Mouse (Mus musculus): Measurements from ENCODE around the gene Tmem213.

Gene Tmem213

DNA sequence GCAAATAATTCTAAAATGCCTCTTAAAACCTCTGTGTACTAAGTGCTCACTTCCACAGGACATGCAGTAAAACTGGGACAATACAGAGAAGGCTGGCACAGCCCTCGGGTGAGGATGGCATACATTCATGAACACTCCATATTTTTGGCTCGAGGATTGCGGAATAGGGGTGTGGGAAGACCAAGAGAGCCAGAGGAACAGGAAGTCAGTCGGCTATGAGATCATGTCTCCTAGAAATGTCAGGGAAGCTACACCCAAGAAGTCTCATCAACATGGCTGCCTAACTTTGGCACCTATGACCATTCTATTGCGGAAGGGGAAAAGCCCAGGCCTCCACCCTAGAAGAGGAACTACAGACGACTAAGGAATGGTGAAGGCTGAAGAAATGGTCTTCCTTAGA, 9.3 kb downstream of the Tmem213 start:
- DNase-seq, result no peak

DNA sequence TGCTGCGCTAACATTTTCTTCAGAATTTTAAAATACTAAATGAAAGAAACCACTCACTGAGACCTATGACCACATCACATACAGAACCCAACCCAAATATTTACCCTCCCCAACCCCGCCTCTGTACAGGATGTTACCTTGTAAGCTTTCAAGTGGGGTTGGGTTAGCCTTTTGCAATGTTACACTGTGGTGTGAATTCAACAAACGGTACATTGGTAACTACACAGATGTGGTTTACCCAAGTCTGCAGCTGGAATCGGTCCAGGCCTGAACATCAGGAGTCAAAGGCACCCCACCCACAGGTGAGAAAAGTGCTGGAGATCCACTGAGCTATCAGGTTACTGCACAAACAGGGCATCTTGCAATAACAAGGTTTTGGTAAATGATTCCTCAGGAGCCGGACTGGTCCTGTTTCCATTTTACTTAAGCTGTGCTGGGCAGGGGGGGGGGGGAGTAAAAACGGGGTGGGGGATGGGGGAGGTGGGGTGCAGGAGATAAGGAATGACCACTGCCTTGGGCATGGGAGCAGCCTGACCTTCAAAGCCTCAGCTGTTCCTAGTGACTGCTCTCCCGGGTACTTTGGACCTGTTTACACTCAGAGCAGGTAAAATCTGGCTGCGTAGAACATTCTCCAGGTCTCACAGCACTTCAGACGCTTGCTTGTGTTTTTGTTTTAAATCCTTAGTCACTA, 11.8 kb downstream of the Tmem213 start:
- no peak for DNase-seq

DNA sequence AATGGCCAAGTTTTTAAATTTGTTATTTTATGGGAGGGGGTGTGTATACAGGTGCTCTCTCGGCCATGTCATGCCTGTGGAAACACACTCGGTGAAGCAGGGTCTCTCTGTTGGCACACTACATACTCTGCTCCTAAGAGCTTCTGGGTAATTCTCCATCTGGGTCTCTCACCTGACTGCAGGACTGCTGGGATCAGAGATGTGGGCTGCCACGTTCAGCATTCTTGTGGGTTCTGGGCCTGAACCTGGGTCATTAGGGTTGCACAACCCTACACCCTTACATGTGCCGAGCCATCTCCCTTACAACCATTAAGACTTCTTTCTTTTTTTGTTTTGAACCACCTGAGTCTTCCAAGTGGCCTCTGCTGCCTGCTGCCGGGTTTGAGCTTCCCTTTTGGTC, 12.8 kb downstream of the Tmem213 start:
- no peak for DNase-seq

DNA sequence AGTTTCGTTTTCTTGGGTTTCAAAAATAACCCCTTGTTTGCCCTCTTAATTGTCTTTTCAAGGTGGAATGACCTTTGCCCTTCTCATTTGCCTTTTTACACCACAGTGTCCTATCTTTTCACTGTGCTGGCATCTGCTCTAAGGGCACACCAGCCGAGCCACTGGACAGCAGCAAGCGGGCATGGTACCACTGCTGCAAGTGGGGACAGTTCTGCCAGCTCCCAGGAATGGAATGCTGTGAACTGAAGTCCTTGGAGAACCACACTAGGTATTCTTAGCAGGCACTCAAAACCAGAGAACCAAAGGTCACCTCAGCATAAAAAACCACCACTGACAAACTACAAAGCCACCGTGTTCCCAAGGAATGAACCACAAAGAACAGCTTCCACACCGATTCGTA, 13.7 kb downstream of the Tmem213 start:
- DNase-seq, result no peak

DNA sequence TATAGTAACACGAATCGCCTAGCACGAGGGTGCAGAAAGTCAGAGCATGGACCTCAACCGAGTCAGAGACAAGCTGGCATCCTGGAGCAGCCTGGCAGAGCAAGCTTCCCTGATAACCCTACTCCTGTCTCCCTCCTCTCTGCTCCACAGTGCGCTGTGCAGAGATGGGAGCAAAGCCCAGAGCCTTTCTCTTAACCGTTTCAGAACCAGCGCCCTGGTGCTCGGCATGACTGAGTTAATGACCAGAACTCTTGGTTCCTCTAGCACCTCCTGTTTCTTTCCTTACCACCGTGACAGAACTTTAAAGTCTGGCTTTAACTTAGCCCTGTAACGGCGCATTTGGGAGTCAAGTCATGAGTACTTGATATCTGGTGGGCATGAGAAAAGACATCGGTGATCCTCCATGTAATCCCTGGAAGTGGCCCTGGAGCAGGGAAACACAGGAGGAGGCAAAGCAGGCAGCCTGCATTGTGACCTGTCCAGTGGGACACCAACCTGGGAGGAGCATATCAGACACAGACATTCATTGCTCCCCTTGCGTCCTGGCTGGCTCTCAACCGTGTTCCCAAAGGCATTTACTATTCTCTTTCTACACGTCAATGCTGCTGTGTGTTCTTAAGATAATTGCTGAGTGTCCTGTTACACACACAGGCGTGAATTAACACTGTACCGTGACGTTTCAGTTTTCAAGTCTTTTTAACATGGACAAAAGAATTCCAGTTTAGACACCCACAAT, 14.6 kb downstream of the Tmem213 start:
- no peak for DNase-seq

DNA sequence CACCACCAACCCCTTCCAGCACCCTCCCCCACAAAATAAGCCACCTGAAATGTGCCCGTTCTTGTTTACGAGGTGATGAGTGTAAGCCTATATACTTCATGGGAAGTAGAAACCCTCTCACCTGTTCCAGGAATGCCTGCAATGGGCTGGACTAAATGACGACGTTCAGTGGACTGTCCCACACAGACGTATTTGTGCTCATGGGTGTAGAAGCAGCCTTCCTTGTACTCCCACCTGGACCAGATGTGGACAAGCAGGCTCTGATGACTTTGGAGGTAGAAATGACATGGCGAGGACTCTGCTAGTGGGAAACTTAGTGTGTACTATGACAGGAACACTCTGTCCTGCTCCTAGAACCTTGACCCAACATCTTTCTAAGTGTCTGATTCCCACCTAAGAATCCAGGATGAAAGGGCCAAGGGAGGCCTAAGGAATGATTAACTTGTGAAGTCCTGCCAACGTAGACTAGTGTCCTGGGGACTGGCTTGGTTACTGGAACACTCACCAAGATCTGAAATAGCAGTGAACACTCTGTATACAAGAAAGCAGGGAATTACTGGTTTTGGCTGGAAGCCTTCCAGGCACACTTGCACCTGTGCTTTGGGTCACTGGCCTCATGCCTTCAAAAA, 15.3 kb downstream of the Tmem213 start, which contains the start of gene Atp6v0a4:
TSS of gene Atp6v0a4 (minus strand) at position 380 of the 629 bp plus-strand sequence.
- DNase-seq, result no peak

DNA sequence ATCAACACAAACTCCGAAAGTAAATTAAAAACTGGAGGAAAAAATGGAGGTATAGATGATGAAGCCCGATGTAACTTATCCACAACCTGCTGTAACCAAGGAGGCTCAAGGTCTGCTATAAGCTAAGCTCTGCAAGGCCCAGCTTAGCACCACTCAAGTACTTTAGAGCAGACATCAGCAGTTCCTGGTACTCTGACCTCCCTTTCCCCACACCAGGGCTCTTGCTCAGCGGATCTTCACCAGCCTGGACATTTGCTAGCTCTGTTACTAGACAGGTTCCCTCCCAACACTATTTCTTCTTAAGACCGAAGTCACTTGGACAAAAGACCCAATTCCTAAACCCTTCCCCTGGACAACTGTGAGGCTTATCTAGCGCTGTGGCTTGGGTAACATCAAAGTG, 15.8 kb downstream of the Tmem213 start:
- no peak for DNase-seq

DNA sequence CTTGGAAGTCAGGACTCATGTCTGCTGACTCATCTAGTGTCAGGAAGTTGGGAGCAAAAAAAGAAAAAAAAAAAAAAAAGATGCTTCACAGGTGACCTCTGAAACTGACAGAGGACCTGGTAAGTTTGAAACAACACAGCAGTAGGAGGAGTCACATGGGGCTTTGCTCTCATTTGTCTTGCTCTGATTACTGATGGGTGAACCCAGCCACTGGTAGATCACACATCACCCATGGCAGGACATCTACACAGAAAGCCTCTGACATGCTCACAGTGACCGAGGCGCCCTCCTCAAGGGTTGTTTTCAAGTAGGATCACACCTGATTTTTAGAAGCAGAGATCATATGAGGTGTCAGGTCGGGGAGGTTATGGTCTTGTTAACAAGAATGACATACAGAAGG, 16.4 kb downstream of the Tmem213 start:
- no peak for DNase-seq

DNA sequence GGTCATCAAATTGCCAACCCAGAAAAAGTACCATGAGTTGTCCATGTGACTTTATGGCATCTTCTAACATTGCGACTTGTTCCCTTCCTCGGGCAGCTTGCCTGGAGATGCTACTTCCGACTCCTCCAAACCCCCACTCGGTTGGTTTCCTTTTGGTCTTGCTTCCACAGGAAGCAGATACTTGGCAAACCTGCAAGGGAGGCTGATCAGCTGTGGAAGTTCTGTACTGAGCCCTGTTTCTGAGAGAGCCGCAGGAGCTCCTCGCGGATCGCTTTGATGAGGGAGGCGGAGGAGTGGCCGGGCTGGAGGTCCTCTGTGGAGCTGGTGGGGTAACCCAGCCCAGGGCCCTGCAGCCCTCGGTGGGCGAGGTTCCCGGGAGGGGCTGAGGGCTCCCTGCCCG, 19.1 kb downstream of the Tmem213 start:
- DNase-seq, result no peak

DNA sequence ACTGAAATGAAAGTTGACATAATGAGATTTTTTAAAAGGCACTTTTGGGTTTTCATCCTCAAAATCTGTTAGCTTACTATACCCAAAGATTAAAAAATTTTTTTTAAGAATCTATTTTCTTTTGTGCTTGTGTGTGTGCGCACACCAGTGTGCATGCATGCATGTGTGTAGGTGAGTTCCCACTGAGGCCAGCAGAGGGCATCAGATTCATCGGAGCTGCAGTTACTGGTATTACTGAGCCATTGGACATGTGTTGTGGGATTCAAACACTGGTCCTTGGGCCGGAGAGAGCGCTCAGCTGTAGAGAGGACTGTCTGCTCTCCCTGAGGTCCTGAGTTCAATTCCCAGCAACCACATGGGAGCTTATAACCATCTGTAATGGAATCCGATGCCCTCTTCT, 20.8 kb downstream of the Tmem213 start:
- DNase-seq, result no peak

DNA sequence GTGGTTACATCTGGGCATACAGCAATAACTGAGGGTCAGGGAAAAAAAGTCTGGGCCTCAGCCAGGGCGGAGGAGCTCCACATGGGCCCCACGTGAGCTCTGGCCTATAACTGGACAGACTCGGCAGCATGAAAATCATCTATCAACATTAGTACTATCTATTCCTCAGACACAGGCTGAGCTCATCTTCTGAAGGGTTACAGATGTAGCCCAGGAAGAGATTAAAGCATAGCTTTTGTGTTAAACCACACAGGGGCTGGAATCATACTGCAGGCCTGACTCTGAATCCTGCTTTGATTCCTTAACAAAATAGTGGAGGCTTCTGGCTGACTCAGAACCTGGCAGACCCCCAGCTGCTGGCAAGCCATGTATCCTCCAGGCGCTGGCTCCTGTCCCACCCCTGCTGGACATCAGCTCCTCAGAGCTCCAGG, 22.8 kb downstream of the Tmem213 start:
- DNase-seq, result no peak

DNA sequence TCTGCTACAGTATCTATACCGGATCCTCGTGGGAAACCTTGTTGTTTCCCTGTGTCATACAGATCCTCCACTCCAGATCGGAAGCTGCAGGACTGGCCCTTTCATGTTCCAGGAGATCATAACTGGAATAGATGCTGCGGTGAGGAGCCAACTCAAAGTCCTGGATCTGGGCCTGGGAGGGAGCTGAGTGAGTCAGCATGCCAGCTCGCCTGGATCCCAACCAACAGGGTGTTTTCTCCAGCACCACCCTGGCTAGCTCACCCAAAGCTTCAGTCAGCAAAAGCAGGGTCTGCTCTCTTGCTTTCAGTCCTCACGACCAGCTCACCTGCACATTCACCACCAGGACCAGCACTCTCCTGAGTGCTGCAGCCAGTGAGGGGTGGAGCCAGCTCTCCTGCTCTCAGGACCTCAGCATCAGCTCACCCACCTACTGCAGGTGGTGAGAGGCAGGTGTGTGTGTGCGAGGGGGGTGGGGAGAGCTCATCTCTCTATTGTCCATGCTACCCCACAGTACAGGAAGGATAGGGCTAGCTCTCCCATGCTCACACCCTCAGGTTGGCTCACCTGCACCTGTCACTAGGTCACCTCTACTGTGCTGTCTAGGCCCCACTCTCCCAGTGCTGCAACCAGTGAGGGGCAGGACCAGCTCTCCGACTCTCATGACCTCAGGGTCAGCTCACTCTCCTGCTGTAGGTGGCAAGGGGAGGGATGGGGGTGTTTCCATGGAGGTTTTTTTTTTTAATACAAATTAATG, 25.9 kb downstream of the Tmem213 start:
- DNase-seq, result no peak

DNA sequence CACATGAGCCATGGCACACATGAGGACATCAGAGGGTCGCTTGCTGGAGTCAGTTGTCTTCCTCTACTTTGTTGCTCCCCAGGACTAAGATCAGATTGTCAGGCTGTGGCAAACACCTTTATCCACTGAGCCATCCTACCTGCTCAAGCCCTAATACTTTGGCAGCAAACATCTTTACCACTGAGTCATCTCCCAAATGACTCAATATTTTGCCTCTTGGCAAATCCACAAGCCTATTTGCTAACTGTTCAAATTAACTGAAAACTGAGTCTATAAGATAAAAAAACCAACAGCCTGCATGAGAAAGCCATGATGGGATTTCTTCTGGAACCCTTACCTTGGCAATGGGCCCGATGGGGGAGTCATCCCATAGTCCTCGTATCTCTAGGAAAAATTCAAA, 30.0 kb downstream of the Tmem213 start:
- no peak for DNase-seq

DNA sequence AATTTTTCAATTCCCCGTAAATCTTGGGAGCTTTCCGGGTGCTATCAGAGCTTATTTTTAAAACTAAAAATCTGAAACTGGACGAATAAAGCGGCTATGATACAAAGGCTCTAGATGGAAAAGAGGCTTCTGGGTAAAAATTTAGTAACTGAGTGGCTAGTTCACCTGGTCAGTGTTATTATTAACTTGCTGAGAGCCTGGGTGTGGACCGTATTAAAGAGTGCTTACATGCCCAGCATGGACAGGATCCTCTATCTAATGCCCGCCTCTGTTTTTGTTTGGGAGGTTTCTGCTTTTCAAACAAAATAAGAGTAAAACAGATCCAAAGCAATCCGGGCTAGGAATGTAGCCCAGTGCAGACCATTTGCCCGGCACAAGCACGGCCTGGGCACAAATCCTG, 31.3 kb downstream of the Tmem213 start:
- no peak for DNase-seq

DNA sequence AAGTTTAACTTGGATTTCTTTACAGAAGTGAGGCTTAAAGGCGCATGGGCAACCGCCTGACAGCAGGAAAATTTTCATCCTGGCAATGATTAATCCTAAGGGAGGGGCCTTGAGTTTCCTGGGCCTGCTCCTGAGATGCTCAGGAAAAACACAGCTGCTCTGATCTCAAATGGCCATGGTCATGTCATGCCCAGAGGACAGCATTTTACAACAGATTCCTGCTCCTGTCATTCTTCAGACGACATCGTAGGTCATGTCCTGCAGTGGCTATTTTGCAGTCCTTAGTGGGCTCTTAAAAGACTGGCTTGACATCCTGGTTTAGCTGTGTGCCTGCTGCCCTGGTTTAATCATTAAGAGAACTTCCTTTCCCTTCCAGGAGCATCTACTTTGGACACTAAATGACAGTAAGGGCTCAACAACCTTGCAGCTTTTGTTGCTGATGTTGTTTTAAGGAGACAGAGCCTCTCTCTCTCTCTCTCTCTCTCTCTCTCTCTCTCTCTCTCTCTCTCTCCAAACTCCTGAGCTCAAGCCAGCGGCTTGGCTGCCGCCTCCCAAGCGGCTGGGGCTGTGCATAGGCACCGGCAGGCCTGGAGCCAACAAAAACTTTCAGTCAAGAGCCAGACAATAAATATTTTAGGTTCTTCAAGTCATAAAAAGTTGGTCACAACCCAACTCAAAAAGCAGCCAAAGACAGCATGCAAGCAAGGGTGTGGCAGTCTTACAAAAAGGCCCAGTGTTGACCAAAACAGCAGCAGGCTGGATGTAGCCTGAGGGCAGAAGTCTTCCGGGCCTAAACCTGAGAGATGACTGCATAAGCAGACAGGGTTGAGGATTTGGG, 35.3 kb downstream of the Tmem213 start:
- no peak for DNase-seq

DNA sequence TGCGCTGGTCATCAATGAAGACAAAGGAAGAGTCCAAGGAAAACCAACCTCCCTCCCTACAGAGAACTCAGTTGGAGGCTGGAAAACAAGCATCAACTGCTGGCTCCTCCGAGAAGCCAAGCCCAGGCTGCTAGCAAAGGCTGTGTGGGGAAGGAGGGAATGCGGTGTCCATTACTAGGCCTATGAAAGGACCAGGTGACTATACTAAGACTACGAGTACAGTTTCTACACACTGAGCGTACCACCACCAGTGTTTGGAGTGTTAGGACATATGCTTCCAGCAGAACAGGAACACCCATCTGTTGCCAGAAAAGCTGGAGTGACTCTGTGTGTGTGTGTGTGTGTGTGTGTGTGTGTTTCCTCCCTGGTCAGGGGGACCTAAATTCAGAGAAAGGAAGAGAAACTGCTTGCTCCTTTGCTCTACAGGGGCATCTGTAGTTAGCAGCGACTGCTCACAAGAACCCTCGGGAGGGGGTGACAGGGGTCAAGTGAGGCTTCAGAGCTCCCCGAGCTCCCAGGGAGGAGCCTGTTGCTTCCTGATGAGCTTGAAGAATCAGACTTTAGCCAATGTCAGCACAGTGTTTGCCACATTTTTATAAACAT, 36.5 kb downstream of the Tmem213 start:
- no peak for DNase-seq

DNA sequence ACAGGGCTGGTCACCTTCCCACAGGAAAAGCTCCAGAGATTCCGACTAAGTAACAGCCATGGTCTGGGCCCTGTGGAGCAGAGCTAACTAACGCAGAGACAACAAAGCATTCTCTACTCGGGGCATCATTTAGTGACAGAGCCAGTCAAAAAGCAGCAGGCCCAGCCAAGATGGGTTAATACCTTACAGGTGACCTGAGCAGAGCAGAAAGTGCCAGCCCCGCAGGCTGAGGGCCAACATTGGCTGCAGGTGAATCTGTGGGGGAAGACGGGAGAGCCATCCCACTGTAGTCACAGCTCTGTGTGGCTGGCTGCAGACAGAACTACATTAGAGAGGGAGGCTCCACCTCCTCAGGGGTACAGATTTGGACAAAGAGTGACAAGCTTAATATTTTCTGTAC, 38.2 kb downstream of the Tmem213 start:
- peak; percentile 11 for DNase-seq

DNA sequence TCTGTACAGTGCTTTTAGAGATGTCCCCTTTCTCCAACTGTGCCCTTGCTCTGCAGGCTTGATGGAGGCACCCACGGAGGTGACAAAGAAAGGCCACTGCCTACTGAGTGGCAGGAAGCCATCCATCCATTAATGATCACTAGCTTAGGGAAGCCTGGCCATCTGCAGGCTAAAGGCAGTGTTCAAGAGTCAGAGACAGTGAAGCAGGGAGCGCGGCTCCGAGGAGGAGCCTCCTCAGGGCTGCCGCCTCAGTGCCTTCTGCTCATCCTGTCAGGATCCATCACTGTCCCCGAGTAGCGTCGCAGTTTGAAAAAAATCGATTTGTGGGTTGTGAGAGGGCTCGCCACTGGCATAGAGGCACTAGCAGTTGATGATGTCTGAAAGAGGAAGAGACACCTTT, 39.6 kb downstream of the Tmem213 start:
- peak; percentile 81 for DNase-seq

DNA sequence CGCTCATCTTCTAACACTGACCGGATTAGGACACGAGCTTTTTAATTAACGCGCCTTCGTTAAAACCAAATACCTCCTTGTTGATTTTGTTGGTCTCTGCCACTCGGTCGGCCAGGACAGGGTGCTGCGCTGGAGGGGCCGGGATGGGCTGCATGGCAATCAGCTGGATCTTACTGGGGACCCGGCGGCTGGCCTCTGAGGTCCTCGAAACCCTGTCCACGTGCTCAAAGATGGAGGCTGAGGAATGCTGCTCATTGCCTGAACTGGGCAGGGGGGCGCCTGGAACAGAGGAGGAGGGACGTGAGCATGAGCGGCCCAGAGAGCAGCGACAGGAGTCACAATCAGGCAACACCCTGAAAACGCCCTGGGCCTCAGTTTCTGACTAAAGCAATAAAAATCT, 40.4 kb downstream of the Tmem213 start:
- DNase-seq, result peak; percentile 21

DNA sequence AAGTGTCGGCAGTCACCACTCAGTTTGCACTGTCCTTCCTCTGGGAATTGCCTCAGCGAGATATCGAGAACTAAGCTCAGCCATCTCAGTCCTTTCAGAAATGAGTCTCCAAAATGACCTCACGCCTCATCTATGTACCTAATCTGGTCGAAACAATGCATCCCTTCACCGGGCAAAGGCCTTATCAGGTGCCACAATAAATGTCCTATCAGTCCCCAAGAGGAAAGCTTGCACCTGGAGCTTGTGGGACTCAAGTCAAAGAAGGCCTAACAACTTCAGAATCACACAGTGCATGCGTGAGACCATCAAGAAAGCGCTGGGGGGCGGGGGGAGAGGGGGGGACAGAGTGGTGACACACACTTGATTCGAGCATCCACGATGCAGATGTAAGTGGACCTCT, 43.2 kb downstream of the Tmem213 start:
- no peak for DNase-seq

DNA sequence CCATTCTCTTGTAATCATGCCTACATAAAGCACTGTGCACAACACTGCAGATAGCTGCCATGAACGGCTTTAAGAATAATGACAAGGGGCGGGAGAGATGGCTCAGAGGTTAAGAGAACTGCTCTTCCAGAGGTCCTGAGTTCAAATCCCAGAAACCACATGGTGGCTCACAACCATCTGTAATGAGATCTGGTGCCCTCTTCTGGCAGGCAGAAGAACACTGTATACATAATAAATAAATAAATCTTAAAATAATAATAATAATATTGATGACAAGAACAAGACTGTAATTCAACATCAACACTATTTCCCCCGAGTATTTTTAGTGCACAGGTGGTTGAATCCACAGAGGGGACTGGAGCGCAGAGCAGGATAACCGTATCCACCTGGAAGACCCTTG, 47.1 kb downstream of the Tmem213 start:
- no peak for DNase-seq

DNA sequence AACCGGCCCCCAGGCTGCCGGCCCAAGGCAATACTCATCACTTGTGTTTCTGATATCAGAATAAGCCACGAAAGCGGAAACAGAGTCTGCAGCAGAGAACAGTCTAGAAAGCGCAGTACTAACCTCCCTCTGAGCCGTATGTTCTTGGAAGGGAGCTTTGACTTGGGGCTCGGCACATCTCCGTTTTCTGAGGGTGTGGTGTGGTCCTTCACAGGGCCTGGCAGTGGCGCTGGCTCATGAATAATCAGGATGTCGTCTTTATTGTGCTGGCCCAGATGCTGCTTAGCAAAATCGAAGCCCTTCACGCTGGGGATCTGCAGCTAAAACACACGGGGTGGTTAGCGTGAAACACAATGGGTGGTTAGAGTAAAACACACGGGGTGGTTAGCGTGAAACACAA, 48.9 kb downstream of the Tmem213 start:
- DNase-seq, result no peak

All from retina, postnatal 1 day (tissue).